Mouse (Mus musculus): ENCODE measurements around the gene Fabp2.

DNA sequence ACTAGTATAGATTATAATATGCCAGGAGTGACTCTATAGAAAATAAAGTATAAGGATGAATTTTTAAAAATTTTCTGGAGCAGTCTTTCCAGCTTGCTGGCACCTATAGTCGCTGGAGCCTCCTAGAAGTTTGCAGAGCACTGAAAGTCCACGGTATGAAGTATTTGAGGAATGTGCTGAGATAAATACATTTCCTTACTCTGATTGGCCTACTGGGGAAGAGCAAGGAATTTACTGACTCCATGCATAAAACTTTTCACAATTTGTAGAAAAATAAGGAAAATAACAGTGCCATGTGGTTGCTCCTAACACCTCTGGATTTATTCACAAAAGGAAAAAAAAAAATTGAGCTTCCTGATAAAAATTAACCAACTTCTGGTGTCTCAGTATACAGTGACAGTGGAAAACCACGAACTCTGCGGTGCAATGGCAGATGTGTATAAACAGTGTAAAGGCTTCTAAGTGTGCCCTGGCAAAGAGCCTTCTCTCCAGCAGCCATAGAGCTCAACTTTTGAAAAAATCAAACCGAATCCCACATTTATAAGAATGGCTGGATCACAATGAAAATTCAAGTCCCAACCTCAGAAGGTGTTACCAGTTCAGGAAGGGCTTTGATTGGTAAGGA lies 46.4 kb upstream of the Fabp2 start:
- TF ChIP-seq EP300 (IDR thresholded peaks at IDR 0.05; ENCODE audit: low read depth) (no peak), CTCF (IDR thresholded peaks at IDR 0.05; ENCODE audit: low read depth) (no peak)
